Mouse (Mus musculus): ENCODE results near the gene Zfp672.
"Not testable (repeated sequence)": the region's sequence is repeated elsewhere in the genome, so short reads cannot be mapped to it uniquely, and the experiment has no call there.

The Zfp672 gene

GRCm38 (mm10) chr11:58330276-58331148 is at the start of gene Zfp672, which contains the start of gene Sh3bp5l:
TSS of gene Zfp672 (minus strand) at chr11:58330339.
TSS of gene Sh3bp5l (plus strand) at chr11:58330724.
- DNase-seq (ENCODE audit: low spot score in 2 of 2): peak; percentile 85 to 88

- DNase-seq (ENCODE audit: low spot score in 2 of 2): no peak
These were observed 49.4 kb upstream of the Zfp672 start for GRCm38 (mm10) chr11:58379516-58379915.

GRCm38 (mm10) chr11:58378763-58379278 is 48.7 kb upstream of the Zfp672 start, which contains the start of gene Lypd8:
TSS of gene Lypd8 (plus strand) at chr11:58379043.
- no peak for DNase-seq (ENCODE audit: low spot score in 2 of 2)

GRCm38 (mm10) chr11:58377686-58378085 is 47.5 kb upstream of the Zfp672 start:
- DNase-seq (ENCODE audit: low spot score in 2 of 2): no peak

GRCm38 (mm10) chr11:58377273-58377672 is 47.1 kb upstream of the Zfp672 start:
- no peak for DNase-seq (ENCODE audit: low spot score in 2 of 2)

GRCm38 (mm10) chr11:58366191-58366590 is 36.1 kb upstream of the Zfp672 start:
- not testable (repeated sequence) for DNase-seq (ENCODE audit: low spot score in 2 of 2)

- DNase-seq (ENCODE audit: low spot score in 2 of 2): no peak
These were observed 34.3 kb upstream of the Zfp672 start for GRCm38 (mm10) chr11:58364454-58364853.

GRCm38 (mm10) chr11:58362562-58362961 is 32.4 kb upstream of the Zfp672 start:
- not testable (repeated sequence) for DNase-seq (ENCODE audit: low spot score in 2 of 2)

GRCm38 (mm10) chr11:58357844-58358534 is 27.9 kb upstream of the Zfp672 start:
- no peak for DNase-seq (ENCODE audit: low spot score in 2 of 2)

- no peak for DNase-seq (ENCODE audit: low spot score in 2 of 2)
These were observed 26.9 kb upstream of the Zfp672 start for GRCm38 (mm10) chr11:58357042-58357441.

- DNase-seq (ENCODE audit: low spot score in 2 of 2): no peak
These were observed 24.8 kb upstream of the Zfp672 start for GRCm38 (mm10) chr11:58354927-58355326.

- no peak for DNase-seq (ENCODE audit: low spot score in 2 of 2)
These were observed 24.3 kb upstream of the Zfp672 start for GRCm38 (mm10) chr11:58354476-58354875.

- no peak for DNase-seq (ENCODE audit: low spot score in 2 of 2)
These were observed 23.6 kb upstream of the Zfp672 start for GRCm38 (mm10) chr11:58353709-58354108.

GRCm38 (mm10) chr11:58352681-58353548 is 22.8 kb upstream of the Zfp672 start:
- DNase-seq (ENCODE audit: low spot score in 2 of 2): no peak

GRCm38 (mm10) chr11:58351179-58351578 is 21.0 kb upstream of the Zfp672 start:
- DNase-seq (ENCODE audit: low spot score in 2 of 2): no peak

- no peak for DNase-seq (ENCODE audit: low spot score in 2 of 2)
These were observed 20.5 kb upstream of the Zfp672 start for GRCm38 (mm10) chr11:58350628-58351027.

- DNase-seq (ENCODE audit: low spot score in 2 of 2): peak in 1 of 2 experiments; percentile 17
These were observed 16.6 kb upstream of the Zfp672 start for GRCm38 (mm10) chr11:58346745-58347144.

GRCm38 (mm10) chr11:58334746-58335145 is 4.6 kb upstream of the Zfp672 start:
- no peak for DNase-seq (ENCODE audit: low spot score in 2 of 2)

- no peak for DNase-seq (ENCODE audit: low spot score in 2 of 2)
These were observed 1.4 kb upstream of the Zfp672 start for GRCm38 (mm10) chr11:58331546-58331945.

GRCm38 (mm10) chr11:58331149-58331495 is 983 bp upstream of the Zfp672 start:
- DNase-seq (ENCODE audit: low spot score in 2 of 2): no peak

- no peak for DNase-seq (ENCODE audit: low spot score in 2 of 2)
These were observed 248 bp downstream of the Zfp672 start for GRCm38 (mm10) chr11:58329906-58330275.

GRCm38 (mm10) chr11:58326781-58327180 is 3.4 kb downstream of the Zfp672 start:
- no peak for DNase-seq (ENCODE audit: low spot score in 2 of 2)

Measured in urinary bladder, postnatal 36 days (tissue).